Mouse (Mus musculus): ENCODE data around the gene Glipr1.

Glipr1 gene

GRCm38 (mm10) chr10:111960459-111960858 lies 42.0 kb downstream of the Glipr1 start:
- no peak for DNase-seq

GRCm38 (mm10) chr10:111959353-111959752 lies 43.1 kb downstream of the Glipr1 start:
- DNase-seq, result no peak

GRCm38 (mm10) chr10:111958046-111958421 lies 44.4 kb downstream of the Glipr1 start:
- DNase-seq, result no peak

GRCm38 (mm10) chr10:111957271-111958045 lies 45.0 kb downstream of the Glipr1 start:
- peak; percentile 75 for DNase-seq

GRCm38 (mm10) chr10:111955836-111956235 lies 46.6 kb downstream of the Glipr1 start:
- DNase-seq, result no peak

GRCm38 (mm10) chr10:111949008-111949407 lies 53.4 kb downstream of the Glipr1 start:
- no peak for DNase-seq

- no peak for DNase-seq
These were observed 54.4 kb downstream of the Glipr1 start for GRCm38 (mm10) chr10:111948041-111948440.

- DNase-seq, result no peak
These were observed 56.9 kb downstream of the Glipr1 start for GRCm38 (mm10) chr10:111945563-111945962.

GRCm38 (mm10) chr10:111943026-111943425 lies 59.4 kb downstream of the Glipr1 start:
- no peak for DNase-seq

- DNase-seq, result no peak
These were observed 65.3 kb downstream of the Glipr1 start for GRCm38 (mm10) chr10:111937146-111937534.

- DNase-seq, result peak; percentile 52
These were observed 65.8 kb downstream of the Glipr1 start for GRCm38 (mm10) chr10:111936491-111937145.

GRCm38 (mm10) chr10:111936021-111936420 lies 66.4 kb downstream of the Glipr1 start:
- DNase-seq, result no peak
